Mouse (Mus musculus): ENCODE measurements at regions not wholly inside any gene's neighbourhood (a gene's known extent, or its start where the extent isn't known, plus 50 kb on each side); places are given as distances from the start of the nearest gene placed in this dataset.

DNA sequence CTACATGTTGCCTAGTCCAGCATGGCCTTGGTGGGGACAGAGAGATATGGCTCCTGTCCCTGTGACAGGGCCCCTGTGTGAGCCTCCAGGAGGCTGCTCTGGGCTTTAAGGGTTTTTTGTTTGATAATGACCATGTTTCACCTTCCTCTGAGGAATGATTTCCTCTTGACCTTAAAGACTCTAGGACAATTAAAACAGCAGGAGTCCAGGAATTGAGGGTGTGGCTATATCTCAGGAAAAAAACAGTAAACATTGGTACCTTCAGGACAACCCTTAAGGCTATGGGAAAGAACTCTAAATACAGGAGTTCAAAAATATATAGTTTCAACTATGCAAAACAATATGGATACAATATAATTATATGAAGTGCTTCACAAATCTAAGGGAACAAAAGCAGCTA lies 1351.6 kb downstream of the Gm9008 start:
- peak; percentile 47 for DNase-seq (ENCODE audit: low read depth, low spot score)

Measured in ES-CJ7 (cell line).